Mouse (Mus musculus): ENCODE measurements at regions not wholly inside any gene's neighbourhood (a gene's known extent, or its start where the extent isn't known, plus 50 kb on each side); places are given as distances from the start of the nearest gene placed in this dataset.
A peak's percentile ranks its signal among the peaks of the same experiment; 100 is the strongest.

- no peak for DNase-seq (ENCODE audit: inconsistent ontology term)
Observed at GRCm38 (mm10) chr9:27242325-27242724, 56.7 kb upstream of the Igsf9b start.

GRCm38 (mm10) chr9:27240926-27241325 lies 58.1 kb upstream of the Igsf9b start:
- no peak for DNase-seq (ENCODE audit: inconsistent ontology term)

GRCm38 (mm10) chr9:27240491-27240890 lies 58.5 kb upstream of the Igsf9b start:
- DNase-seq (ENCODE audit: inconsistent ontology term) = no peak

DNA sequence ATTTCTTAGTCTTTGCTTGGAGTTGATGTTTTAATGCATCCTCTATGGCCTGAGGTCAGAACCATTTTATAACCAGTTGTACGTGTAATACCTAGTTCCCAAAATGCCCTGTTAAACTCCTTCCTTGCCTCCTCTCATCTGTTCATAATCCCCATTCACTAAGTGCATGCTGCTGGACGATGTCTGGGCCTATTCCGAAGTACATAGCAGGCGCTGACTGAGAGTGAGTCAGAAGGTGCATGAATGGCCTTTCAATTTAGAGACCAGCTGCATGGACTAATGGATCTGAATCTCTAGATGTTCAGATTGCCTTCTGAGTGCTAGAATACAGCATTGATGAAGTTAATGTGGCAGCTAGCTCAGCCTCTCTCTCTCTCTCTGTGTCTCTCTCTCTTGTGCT lies 66.3 kb upstream of the Igsf9b start:
- peak; percentile 77 for DNase-seq (ENCODE audit: inconsistent ontology term)

GRCm38 (mm10) chr9:27227458-27227857 lies 71.5 kb upstream of the Igsf9b start:
- DNase-seq (ENCODE audit: inconsistent ontology term) = no peak

- DNase-seq (ENCODE audit: inconsistent ontology term) = no peak
Observed at GRCm38 (mm10) chr9:27221183-27221582, 66.0 kb upstream of the Jam3 start.

GRCm38 (mm10) chr9:27216024-27216423 lies 60.8 kb upstream of the Jam3 start:
- no peak for DNase-seq (ENCODE audit: inconsistent ontology term)

DNA sequence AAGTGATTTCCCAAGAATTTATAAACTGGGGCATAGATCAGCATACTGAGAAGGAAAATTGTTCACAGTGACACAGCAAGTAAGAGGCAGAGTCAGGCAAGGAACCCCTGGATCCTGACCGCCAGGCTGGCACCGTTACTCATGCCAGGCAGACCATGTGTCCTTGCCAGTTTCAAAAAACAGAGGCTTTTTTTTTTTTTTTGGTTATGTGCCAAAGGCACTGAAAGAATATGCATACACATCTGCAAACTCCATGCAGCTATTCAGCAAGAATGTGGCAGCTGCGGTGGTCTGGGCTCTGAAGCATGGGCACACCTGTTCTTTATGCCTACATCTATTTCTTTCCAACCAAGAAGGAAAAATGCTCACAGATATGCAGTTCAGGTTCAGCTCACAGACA lies 58.8 kb upstream of the Jam3 start:
- DNase-seq (ENCODE audit: inconsistent ontology term) = no peak

DNA sequence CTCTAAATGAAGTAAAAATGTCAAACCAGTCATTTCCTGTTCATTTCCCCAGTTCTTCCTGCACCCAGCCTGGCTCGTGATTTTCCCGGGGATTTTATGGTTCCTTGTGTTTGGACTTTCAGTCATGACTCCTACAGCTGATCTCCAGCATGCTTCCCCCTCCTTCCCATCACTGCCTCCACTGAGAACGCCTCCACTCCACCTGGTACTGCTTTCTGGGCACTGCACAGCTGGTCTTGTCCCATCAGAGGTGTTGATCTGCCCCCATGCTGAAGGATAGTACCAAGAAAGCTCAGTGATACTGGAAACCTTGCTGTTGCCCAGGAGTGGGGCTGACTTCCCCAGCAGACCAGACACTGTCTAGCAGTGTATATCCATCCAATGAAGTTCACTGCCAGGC lies 53.6 kb upstream of the Jam3 start:
- DNase-seq (ENCODE audit: inconsistent ontology term) = no peak

Measured in Muller cell, postnatal 12 days (primary cell).